Mouse (Mus musculus): Measurements from ENCODE around the gene Scoc. TPM values are rescaled to one million over a fixed set of nuclear protein-coding genes. Genes with fewer than 3 reads are reported as not detected.

Scoc gene
- polyA plus RNA-seq (2014; fragmentation: Illumina TruSeq; extraction: RNeasy Lipid Tissue Mini Kit (QIAGEN cat#74804)): 263 TPM

DNA sequence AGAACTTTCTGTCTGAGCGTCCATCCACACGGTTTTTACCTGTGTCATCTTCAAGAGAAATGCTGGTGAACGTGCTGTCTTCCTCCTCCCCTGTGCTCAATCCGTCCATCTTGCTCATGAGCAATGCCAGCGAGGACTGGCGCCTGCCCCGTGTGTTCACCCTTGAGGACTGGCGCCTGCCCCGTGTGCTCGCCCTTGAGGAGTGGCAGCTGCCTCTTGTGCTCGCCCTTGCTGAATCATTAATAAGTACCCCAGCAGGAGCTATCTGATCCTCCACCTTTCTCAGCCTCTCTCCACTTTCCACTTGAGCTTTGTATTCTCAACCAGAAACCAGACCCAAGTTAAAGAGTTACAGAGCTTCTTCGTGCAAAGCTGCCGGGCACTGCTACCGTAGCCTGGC is at the start of gene Scoc:
Gene Scoc (minus strand): TSS at position 170 of the 400 bp plus-strand sequence.

DNA sequence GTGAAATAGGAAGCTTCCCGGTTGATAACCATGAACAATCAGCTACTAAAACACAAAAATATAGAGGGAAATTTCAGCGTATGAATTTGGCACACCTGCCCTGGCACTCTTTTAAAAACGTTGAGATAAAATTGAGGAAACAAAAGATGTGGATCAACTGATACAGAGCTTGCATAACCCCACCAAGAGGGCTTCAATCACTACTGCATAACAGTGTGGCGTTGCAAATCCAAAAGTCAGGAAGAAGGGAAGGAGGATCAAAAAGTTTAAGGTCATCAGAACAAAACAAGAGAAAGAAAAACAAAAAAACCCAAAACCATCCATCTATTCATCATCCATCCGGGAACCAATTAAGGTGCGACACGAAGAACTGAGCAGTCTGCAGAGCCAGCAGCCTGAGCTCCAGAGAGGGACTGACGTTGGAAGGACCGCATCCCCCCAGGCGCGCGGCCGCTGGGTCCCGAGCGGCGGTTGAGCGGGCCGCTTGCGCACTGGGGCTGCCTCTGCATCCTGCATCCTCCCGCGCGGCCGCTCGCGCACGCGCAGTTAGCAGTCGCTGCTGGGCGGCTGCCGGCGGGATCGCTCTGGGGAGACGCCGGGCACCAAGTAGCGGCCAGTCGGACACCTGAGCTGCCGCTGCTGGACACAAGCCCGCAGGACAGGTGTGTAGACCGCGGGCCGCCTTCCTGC is 68.7 kb downstream of the Scoc start, which contains the start of gene Clgn:
Gene Clgn (plus strand): TSS at position 552 of the 690 bp plus-strand sequence.

Other genes starting within 250 kb of the Scoc start
- gene Ucp1, start 168.0 kb downstream of the Scoc start, polyA plus RNA-seq (2014; fragmentation: Illumina TruSeq; extraction: RNeasy Lipid Tissue Mini Kit (QIAGEN cat#74804)): not detected
- gene Elmod2, start 125.9 kb downstream of the Scoc start, polyA plus RNA-seq (2014; fragmentation: Illumina TruSeq; extraction: RNeasy Lipid Tissue Mini Kit (QIAGEN cat#74804)): 64.8 TPM
- 0.54 TPM for gene Mgat4d, start 109.9 kb downstream of the Scoc start, polyA plus RNA-seq (2014; fragmentation: Illumina TruSeq; extraction: RNeasy Lipid Tissue Mini Kit (QIAGEN cat#74804))
- 0.11 TPM for gene Clgn, start 68.5 kb downstream of the Scoc start, polyA plus RNA-seq (2014; fragmentation: Illumina TruSeq; extraction: RNeasy Lipid Tissue Mini Kit (QIAGEN cat#74804))
- gene Olfr370, start 77.4 kb upstream of the Scoc start, polyA plus RNA-seq (2014; fragmentation: Illumina TruSeq; extraction: RNeasy Lipid Tissue Mini Kit (QIAGEN cat#74804)): not detected
- gene Ndufb7, start 108.3 kb upstream of the Scoc start, polyA plus RNA-seq (2014; fragmentation: Illumina TruSeq; extraction: RNeasy Lipid Tissue Mini Kit (QIAGEN cat#74804)): 0.11 TPM
- 35.7 TPM for gene Tecr, start 149.6 kb upstream of the Scoc start, polyA plus RNA-seq (2014; fragmentation: Illumina TruSeq; extraction: RNeasy Lipid Tissue Mini Kit (QIAGEN cat#74804))
- gene Dnajb1, start 149.8 kb upstream of the Scoc start, polyA plus RNA-seq (2014; fragmentation: Illumina TruSeq; extraction: RNeasy Lipid Tissue Mini Kit (QIAGEN cat#74804)): 19.0 TPM
- not detected for gene Gipc1, start 194.3 kb upstream of the Scoc start, polyA plus RNA-seq (2014; fragmentation: Illumina TruSeq; extraction: RNeasy Lipid Tissue Mini Kit (QIAGEN cat#74804))
- gene Ptger1, start 208.3 kb upstream of the Scoc start, polyA plus RNA-seq (2014; fragmentation: Illumina TruSeq; extraction: RNeasy Lipid Tissue Mini Kit (QIAGEN cat#74804)): 0.60 TPM
- gene Pkn1, start 240.8 kb upstream of the Scoc start, polyA plus RNA-seq (2014; fragmentation: Illumina TruSeq; extraction: RNeasy Lipid Tissue Mini Kit (QIAGEN cat#74804)): 6.3 TPM

Measured in ovary, adult 10 weeks (tissue).